In the genomic region with DNA sequence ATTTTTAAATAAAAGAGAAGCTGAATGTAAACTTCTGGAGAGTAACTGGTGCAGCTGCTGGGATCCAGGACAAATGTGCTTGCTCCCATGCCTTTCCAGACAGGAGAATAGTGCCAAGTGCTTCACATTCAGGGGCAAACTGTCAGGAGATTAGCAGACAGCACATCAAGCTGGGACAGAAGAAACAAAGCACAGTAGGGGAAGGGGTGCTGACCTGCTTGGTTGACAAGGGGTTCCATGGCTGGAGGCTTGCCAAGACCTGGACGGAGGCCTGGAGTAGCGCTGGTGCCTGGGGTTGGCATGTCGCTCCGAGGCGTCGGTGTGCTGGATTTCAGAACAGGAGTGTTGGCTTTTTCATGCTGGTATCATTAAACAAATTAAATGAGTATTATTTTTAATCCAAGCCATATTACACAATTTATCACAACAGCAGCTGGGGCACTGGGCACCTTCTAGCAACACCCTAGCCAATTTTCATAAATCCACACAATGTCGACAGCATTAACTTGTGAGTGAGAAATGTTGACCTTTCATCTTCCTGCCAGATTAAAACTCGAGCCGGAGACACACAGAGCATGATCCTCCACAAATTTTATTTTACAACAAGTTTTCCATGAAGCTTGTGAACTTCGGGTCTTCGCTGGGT, we compare ENCODE assay signal across 8 mouse cellular contexts.
A peak's percentile ranks its signal among the peaks of the same experiment; 100 is the strongest.
DNase-seq lines count a peak whose midpoint lies in the region; ATAC-seq and TF ChIP-seq lines count a peak whose summit lies in the region.
"Had no signal": no experiment of that assay in that cellular context is flagged by ENCODE, and none has a peak within 500 bp of the region (broad histone marks: within the 10 kb centered on the region; RNA-seq: fewer than 3 reads in every experiment).

No protein-coding gene starts in this region.

- no peak for TF ChIP-seq CTCF in layer of hippocampus, adult 2 months (conservative IDR thresholded peaks at IDR 0.05)

- no peak overlapping the region for H3K9ac ChIP-seq in forebrain, embryonic 12.5 days
- H3K9ac ChIP-seq in midbrain, embryonic 14.5 days (replicated peaks; ENCODE audit: low read length), result no peak overlapping the region
- H3K9ac ChIP-seq: liver, embryonic 15.5 days had no signal

- peak; percentile 68 for ATAC-seq in forebrain, embryonic 12.5 days (ENCODE audit: low FRiP score)
- peak; percentile 48; the same call in 1 of the 2 replicates for ATAC-seq in midbrain, embryonic 14.5 days (ENCODE audit: low FRiP score, low TSS enrichment)
- ATAC-seq in megakaryocyte, adult 5-6 weeks (ENCODE audit: poor library complexity, severe bottlenecking), result no peak

- no peak for DNase-seq in layer of hippocampus, adult 2 months (ENCODE audit: low spot score in 2 of 2)
- no peak for DNase-seq in layer of hippocampus, adult 9-10 months (ENCODE audit: low spot score)
- peak; percentile 5 to 28 for DNase-seq in gastrocnemius, adult 8-10 months (ENCODE audit: low spot score in 2 of 2)
- peak; percentile 71 for DNase-seq in midbrain, embryonic 14.5 days
- DNase-seq in thymus, adult 18-20 months, result no peak

- H3K4me1 ChIP-seq in forebrain, embryonic 12.5 days, result peaks cover 6% of the 10 kb centered on the region; the same call in 1 of the 2 replicates
- H3K4me1 ChIP-seq in midbrain, embryonic 14.5 days (ENCODE audit: control insufficient read depth, insufficient read depth, low read length), result no peaks in the 10 kb centered on the region
- H3K4me1 ChIP-seq: liver, embryonic 15.5 days had no signal

- H3K36me3 ChIP-seq in forebrain, embryonic 12.5 days (replicated peaks), result peaks cover 71% of the 10 kb centered on the region
- peaks cover 50% of the 10 kb centered on the region for H3K36me3 ChIP-seq in midbrain, embryonic 14.5 days (ENCODE audit: control insufficient read depth, insufficient read depth, low read length)

- H3K4me3 ChIP-seq in layer of hippocampus, adult 2 months, result no peak overlapping the region
- no peak overlapping the region for H3K4me3 ChIP-seq in forebrain, embryonic 12.5 days (replicated peaks)
- no peak overlapping the region for H3K4me3 ChIP-seq in midbrain, embryonic 14.5 days (replicated peaks; ENCODE audit: low read depth, low read length)
- H3K4me3 ChIP-seq: liver, embryonic 15.5 days had no signal

- no peak overlapping the region for H3K4me2 ChIP-seq in forebrain, embryonic 12.5 days
- H3K4me2 ChIP-seq in midbrain, embryonic 14.5 days (ENCODE audit: low read length), result no peak overlapping the region
- H3K4me2 ChIP-seq: liver, embryonic 15.5 days had no signal

- H3K27me3 ChIP-seq in forebrain, embryonic 12.5 days, result no peaks in the 10 kb centered on the region
- no peaks in the 10 kb centered on the region for H3K27me3 ChIP-seq in midbrain, embryonic 14.5 days (ENCODE audit: control insufficient read depth, insufficient read depth, low read length)
- H3K27me3 ChIP-seq: liver, embryonic 15.5 days had no signal

- H3K27ac ChIP-seq in layer of hippocampus, adult 2 months, result peak overlapping the region; percentile 15; the same call in 1 of the 2 replicates
- H3K27ac ChIP-seq in forebrain, embryonic 12.5 days, result no peak overlapping the region
- no peak overlapping the region for H3K27ac ChIP-seq in midbrain, embryonic 14.5 days (replicated peaks; ENCODE audit: low read depth, low read length)
- H3K27ac ChIP-seq: liver, embryonic 15.5 days had no signal

- 69% methylated on average over 11 of the region's 11 CpGs for WGBS in forebrain, embryonic 12.5 days
- 69% methylated on average over 11 of the region's 11 CpGs for WGBS in midbrain, embryonic 14.5 days

- H3K9me3 ChIP-seq in forebrain, embryonic 12.5 days, result no peaks in the 10 kb centered on the region
- H3K9me3 ChIP-seq in midbrain, embryonic 14.5 days (ENCODE audit: control insufficient read depth, low read length), result no peaks in the 10 kb centered on the region
- H3K9me3 ChIP-seq: liver, embryonic 15.5 days had no signal

Comparison
In these comparisons a context has a peak if more than half of its experiments do, and no peak if none do; other contexts are left out.
1. DNase-seq: peak in gastrocnemius, adult 8-10 months (2 of 2) and midbrain, embryonic 14.5 days (single experiment); none in layer of hippocampus, adult 2 months (0 of 2), layer of hippocampus, adult 9-10 months (single experiment) and thymus, adult 18-20 months (0 of 2).